Mouse (Mus musculus) adrenal gland, adult 2 months (tissue): ENCODE measurements at regions not wholly inside any gene's neighbourhood (a gene's known extent, or its start where the extent isn't known, plus 50 kb on each side); places are given as distances from the start of the nearest gene placed in this dataset.

Experiments
- DNase-seq: peaks from one replicate; pipeline ENCODE4 v3.0.0; 2021

DNA sequence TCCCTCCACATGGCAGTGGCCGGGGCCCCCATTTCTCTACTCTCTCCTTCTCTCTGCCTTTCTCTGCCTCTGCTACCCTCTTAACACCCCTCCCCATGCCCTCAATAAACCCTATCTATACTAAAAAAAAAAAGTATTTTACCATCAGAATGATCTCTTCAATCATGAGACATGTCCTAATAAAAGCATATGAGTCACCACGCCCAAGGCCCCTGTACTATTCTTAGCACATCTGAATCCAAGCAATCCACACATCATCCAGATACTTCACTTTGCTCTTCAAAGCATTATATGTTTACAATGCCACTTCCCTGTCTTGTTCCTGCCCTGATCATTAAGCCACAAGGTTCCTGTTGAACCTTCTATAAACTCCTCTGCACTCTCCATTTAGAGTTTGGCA lies 1245.0 kb upstream of the Dsel start:
- DNase-seq, result peak; percentile 66

DNA sequence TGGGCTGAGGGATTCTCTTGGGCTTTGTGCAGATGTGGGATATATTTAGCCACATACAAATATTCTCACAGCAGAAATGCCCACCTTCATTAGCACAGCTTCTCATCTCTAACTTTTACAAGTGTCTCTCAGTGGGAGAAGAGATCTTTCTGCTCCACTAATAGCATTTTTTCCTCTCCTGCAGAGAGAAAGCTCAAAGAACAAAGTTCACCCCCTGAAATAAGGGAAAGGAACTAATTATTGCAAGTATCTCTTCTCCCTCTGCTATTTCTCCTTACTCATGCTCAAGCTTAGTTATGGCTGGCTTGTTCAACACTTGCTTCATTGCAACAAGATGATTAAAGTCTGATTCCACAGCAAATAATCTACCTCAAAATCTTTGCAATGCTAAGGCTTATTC lies 1231.4 kb upstream of the Dsel start:
- no peak for DNase-seq

GRCm38 (mm10) chr1:113089466-113089865 lies 1224.7 kb upstream of the Dsel start:
- DNase-seq, result no peak
